Mouse (Mus musculus) gastrocnemius, postnatal 36 days (tissue): ENCODE results near the gene Psmd1. TPM values are rescaled to one million over a fixed set of nuclear protein-coding genes. Genes with fewer than 3 reads are reported as not detected.

Source experiments
- DNase-seq, 2 experiments: peaks; one replicate each; pipeline ENCODE4 v3.0.0; 2022
- intact Hi-C: fragments of 180-260 bp; cut with DNase I; formaldehyde crosslinking; loops from one replicate; pipeline ENCODE4 v1.15.1; 2025
- total RNA-seq, 2 experiments: library from RNA; stranded (reverse); gene quantifications; 2 replicates each; pipeline ENCODE4 v1.2.3; 2021

Psmd1 gene
- total RNA-seq, 2 experiments from 2014 or later = 104 to 108 TPM

DNA sequence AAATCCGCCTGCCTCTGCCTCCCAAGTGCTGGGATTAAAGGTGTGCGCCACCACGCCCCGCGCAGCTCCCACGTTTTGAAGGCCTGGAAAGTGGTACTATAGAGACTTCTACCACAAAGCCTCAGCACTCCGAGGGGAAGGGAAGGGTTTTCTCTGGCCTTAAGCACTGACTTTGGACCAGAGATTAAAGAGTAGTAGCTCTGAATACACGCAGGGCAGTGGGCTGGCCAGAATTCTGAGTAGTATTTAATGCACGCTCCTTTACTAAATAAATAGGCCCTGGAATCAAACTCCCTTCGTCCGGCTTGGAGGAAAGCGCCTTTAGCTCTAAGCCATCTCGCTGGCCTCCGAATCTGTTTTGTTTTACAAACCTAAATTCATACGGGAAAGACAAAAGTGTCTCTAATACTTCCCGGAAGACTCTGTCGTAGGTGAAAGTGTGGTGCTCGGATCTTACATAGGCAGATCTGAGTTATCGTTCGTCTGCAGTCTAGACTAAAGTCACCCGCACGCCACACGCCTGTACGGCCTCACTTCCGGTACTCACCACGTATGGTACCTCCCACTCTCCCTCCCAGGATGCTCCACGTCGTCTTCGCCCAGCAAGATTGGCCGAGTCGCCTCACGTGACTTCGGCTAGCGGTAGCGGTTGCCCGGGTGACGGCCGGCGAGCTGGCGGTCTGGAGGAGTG is 90.1 kb downstream of the Psmd1 start, which contains the start of gene Armc9:
Gene Armc9 (plus strand): TSS at position 648 of the 691 bp plus-strand sequence.
- intact Hi-C loops = no loop called here
- DNase-seq = peak; percentile 86 to 92

DNA sequence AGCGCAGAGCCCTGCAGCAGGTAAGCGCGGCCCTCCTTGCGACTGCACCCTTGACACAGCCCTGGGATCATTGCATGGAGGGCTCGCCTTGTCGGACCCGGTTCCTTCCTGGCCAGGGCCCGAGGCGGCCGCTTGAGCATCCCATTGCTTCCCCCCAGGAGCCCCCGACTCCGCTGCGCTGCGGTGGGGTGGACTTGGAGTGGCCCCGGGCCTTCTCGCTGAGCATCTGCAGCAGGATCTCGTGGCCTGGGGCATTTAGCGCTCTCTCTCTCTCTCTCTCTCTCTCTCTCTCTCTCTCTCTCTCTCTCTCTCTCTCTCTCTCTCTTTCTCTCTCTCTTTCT is 90.6 kb downstream of the Psmd1 start:
- intact Hi-C loops = no loop called here
- no peak for DNase-seq

DNA sequence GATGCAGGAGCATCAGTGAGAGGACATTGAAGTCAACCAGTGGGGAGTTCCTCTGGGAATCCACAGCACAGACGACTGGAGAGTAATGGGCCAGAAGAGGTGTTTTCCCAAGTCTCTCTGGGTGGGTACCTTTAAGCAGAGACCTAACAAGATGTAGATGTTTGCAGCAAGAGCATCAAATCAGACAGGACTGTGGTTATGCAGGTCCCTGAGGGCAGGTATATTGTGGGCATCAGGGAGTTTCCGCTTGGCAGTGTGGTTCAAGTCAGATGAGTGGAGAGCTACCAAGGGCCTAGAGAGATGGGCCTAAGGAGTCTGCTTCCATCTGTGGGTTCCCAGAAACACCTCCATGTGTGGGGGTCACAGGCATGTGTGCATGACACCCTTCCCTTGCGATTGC is 91.9 kb downstream of the Psmd1 start:
- DNase-seq = no peak
- intact Hi-C loops = no loop called here

DNA sequence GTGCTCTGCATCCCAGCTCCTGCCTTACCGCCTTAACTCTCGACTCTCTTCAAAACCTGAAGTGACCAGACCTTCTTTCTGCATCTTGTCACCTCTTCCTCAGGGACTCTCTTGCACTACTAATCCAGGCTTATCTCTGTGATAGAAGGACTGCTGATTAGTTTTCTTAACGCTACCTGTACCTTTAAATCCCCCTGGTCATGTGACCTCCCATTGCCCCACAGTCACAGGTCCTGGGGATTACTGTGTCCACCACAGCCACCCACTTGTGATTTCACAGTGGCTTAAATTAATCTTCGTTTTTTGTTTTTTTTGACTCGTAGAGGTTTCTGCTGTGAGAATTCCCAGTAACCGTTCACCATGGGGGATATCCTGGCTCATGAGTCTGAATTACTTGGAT is 92.4 kb downstream of the Psmd1 start:
- no peak for DNase-seq
- intact Hi-C loops = no loop called here

DNA sequence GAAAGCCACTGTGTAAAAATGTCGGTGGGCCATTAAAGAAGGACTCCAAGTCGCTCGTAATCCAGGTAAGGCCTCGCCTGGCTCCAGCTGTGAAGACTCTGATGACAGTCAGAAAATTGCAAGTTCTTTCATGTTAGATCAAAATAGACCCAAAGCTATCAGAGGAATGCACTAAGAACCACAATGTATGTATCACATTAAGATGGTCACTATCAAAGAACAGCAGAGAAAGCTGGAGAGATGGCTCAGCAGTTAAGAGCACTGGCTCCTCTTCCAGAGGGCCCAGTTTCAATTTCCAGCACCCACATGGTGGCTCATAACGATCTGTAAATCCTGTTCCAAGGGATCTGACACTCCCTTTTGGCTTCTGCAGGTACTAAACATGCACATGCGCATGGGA is 95.9 kb downstream of the Psmd1 start:
- no peak for DNase-seq
- intact Hi-C loops = no loop called here

DNA sequence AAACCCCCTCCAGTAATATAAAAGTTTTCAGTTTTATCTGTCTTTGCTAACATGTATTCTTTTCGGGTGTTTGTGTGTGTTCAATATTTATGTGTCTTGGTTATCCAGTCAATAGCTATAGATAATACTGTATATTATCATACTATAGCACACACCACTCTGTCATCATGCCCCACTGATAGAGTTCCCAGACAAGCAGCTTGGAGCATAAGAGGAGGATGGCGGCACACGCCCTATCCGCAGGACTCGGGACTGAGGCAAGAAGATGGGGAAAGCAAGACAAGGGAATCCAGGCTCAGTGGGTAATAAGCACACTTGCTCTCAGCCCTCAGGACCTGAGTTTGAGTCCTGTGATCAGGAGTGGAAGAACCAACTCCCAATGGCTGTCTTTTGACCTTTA is 96.3 kb downstream of the Psmd1 start:
- intact Hi-C loops = no loop called here
- DNase-seq = no peak

DNA sequence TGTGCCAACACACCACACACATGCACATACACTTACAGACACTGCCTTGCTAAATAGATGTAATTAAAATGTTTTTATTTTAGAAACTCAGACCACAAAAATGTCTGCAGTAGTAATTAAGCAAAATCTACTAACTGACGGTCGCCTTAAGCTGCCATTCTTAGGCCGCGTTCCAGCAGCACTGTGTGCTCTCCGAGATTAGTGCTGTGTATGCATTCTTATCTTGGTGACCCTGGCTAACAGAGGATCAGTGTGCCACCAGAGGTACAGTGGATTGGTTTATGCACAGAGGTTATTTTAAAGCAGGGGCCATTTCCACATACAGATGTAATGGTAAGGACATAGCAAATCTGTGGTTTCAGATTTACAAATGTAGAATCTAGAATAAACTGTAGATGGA is 96.9 kb downstream of the Psmd1 start:
- DNase-seq = no peak
- intact Hi-C loops = no loop called here

DNA sequence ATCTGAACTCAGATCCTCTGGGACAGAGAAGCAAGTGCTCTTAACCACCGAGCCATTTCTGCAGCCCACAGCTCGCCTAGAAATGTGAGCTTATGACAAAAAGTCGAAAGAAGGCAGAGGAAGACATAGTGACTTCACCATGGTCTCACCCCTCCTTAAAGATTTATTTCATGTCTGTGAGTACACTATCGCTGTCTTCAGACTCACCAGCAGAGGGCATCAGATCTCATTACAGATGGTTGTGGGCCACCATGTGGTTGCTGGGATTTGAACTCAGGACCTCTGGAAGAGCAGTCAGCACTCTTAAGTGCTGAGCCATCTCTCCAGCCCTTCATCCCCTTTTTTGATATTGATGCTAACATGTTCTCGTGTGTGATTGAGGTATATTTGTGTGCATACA is 110.4 kb downstream of the Psmd1 start:
- DNase-seq = no peak
- intact Hi-C loops = no loop called here

DNA sequence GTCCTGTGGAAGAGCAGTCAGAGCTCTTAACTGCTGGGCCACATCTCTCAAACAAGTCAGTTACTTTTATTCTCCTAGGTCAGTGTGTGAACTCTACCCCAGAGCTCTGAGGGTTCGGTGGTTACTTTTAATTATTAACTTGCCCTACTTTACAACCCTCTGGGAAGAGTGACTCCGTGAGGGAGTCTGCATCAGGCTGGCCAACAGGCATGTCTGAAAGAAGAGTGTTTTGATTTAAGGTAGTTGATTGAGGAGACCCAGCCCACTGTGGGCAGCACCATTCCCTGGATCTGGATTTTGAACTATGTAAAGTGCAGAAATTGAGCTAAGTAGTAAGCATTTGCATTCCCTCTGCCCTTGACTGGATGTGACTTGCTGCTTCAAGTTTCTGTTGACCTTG is 111.9 kb downstream of the Psmd1 start:
- DNase-seq = no peak
- intact Hi-C loops = no loop called here

DNA sequence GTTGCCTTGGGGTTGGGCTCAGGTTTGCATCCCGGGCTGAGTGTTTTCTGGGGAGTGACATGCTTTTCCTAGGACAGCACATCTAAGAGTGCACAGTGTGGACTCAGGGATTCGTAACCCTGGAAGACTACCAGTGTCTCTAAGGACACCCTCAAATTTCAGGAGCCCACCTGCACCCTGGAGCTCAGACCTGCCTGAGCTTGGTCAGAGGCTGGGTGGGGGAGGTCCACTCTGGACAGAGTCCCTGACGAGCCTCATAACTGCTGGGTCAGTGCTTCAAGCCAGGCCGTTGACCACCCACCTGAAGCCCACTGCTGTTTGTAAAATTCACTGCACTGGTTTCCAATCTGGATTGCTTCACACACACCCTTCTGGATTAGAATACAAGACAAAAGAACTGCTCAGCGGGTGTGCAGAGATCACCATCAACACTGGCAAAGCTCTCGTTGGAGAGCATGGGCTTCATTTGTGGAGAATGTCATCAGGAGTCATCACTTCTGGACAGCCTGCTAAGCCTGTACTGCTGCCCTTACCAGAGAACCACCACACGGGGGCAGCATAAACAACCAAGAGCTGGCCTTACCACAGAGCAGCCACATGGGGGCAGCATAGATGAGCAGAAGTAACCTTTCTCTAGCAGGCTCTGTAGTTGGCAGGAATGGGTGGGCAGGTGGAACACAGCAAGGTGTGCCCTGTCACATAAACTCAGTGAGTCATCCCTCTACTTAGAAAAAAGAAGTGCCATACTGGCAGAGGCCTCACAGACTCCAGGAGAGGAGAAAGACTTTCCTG is 114.5 kb downstream of the Psmd1 start:
- intact Hi-C loops = loop anchor here (2.0 kb wide), 1 partner anchor 160 kb away; no protein-coding TSS in a partner anchor
- DNase-seq = peak; percentile 54 to 59

DNA sequence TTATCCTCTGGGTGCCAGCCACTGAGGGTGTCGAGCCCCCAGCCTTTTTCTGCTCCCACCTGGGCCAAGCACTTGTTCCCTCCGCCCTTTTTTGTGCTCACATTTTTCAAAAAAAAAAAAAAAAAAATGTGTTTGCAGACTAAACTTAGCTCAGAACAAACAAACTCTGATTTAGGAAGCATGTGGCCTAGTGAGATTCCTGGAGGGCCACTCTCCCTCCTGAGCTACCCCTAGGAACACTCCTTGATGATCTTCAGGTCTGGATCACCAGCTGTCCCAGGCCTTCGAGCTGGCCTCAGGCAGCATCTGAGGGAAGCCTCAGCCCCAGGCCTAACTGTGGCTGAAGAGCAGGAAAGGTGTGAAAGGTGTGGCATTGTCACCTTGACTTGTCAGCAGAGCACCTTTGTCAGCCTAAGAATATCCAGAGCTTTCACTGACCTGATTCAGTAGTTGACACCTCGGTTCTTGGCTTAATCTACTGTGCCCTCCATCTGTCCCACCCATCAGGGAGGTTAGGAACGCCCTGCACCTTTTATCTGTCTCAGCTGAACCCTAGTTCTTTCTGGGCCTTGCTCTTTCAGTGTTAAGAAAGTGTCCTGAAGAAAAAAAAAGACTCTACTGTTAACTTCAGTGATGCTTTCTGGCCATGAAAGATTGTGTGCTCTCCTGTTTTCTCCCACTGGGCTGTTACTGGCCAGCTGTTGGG is 118.0 kb downstream of the Psmd1 start:
- DNase-seq = no peak
- intact Hi-C loops = no loop called here

DNA sequence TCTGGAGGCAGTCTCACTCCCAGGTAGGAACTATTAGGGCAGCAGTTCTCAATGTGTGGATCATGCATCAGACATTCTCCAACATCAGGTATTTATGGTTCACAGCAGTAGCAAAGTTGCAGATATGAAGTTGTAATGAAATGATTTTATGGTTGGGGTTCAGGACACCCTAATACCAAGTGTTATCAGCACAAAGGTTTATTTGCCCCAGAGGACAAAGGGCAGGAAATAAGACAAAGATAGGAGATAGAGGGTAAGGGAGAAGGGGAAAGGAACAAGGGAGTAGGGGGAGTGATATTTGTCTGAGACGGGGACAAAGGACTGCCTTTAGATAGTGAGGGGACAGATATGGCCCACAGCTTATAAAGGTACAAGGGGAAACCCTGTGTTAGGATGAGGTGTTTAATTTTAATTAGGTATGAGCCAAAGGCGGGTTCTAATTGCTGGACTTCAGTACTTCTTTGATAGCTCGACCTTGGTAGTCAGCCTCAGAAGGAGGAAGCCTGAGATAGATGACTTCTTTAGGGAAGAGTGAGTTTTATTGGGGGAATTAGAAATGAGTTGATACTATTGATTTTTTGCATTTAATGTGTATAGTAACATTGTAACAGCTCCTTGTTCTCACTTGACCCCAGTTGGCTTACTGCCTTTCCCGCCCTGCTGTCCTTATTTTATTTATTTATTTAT is 119.5 kb downstream of the Psmd1 start:
- intact Hi-C loops = no loop called here
- no peak for DNase-seq

DNA sequence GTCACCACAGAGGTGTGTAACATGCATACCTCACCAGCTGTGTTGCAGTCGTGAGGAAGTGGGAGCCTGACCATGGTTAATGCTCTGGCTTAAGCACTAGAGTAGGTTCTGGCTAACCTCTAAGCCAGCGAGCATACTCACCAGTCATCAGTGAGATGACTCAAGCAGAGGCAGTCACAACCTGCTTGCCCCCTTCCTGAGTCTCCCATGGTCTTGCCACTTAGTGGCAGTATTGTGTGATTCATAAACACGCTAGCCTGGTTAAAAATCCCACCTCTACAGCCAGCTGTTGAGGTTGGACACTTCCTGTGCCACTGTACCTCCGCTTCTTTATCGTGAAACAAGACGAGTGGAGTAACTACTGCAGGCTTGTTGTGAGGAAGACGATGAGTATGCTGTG is 122.6 kb downstream of the Psmd1 start:
- intact Hi-C loops = no loop called here
- DNase-seq = no peak

DNA sequence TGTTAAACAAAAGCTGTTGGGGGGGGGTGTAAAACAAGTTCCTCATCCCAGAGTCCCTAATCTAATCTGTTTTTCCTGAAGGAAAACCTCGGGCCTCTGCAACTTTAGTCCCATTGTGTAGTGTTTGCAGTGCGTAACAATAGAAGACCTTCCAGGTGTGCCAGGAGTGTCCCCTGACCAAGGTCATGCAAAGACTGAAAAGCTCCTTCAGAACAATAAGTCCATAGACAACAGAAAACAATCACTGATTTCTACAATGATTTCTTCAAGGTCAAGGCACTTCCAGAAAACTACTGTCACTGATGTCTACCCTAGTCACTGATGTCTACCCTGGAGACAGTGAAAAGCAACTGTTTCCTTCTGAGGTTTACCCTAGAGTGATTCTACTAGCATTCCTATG is 123.7 kb downstream of the Psmd1 start:
- no peak for DNase-seq
- intact Hi-C loops = no loop called here

DNA sequence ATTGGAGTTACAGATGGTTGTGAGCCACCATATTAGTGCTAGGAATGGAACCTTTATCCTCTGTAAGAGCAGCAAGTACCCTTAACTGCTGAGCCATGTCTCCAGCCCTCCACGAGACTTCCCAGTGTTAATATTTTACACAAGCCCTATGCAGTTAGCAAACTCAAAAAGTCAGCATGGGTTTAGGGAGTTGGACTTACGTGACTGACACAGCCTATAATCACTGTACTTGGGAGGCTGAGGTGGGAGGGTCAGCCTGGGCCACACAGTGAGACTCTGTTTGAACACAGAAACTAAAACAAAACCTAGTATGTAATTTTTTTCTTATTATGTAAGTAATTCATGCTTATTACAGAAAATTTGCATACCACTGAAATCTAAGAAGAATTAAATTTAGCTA is 124.1 kb downstream of the Psmd1 start:
- intact Hi-C loops = no loop called here

More for the DNA sequence above, 124.1 kb downstream of the Psmd1 start:
- no peak for DNase-seq

Other genes with a start within 250 kb of the Psmd1 start
- 10 to 100 TPM; 20.7 to 27.2 TPM for gene Itm2c, start 170.1 kb upstream of the Psmd1 start, total RNA-seq
- gene 4933407L21Rik, start 135.9 kb upstream of the Psmd1 start, total RNA-seq = not detected
- gene Gpr55, start 103.4 kb upstream of the Psmd1 start, total RNA-seq = not detected
- gene Spata3, start 47.6 kb upstream of the Psmd1 start, total RNA-seq = not detected
- not detected for gene 2810459M11Rik, start 18.5 kb upstream of the Psmd1 start, total RNA-seq
- under 1 TPM in 1 of 2 experiments, not detected in 1; 0.15 TPM for gene Htr2b, start 47.6 kb downstream of the Psmd1 start, total RNA-seq
- 1 to 10 TPM in 1 of 2 experiments, not detected in 1; 1.1 TPM for gene Gm21972, start 69.2 kb downstream of the Psmd1 start, total RNA-seq
- 1 to 10 TPM; 1.7 to 1.9 TPM for gene Armc9, start 90.4 kb downstream of the Psmd1 start, total RNA-seq
- gene B3gnt7, start 238.4 kb downstream of the Psmd1 start, total RNA-seq = not detected